Mouse (Mus musculus) limb, embryonic 14.5 days (tissue): ENCODE results near the gene Snx22. TPM values are rescaled to one million over a fixed set of nuclear protein-coding genes. Genes with fewer than 3 reads are reported as not detected.

Source experiments
- ATAC-seq: fragments of 200-750 bp; cut with Nextera tagmentation; 2 replicates; pipeline ENCODE4 v1.8.0; 2017; ENCODE audit warnings: low read depth, moderate number of reproducible peaks, moderate TSS enrichment; ENCODE audit not compliant: low FRiP score
- DNase-seq: peaks from one replicate; pipeline ENCODE4 v3.0.0-alpha.2; 2015; ENCODE audit warnings: low spot score
- H3K27ac ChIP-seq: fragments of 300-500 bp; sonication (generic); replicated peaks from 2 replicates; pipeline ENCODE4 v1.5.1; 2014; ENCODE audit warnings: low read depth, mild to moderate bottlenecking, low read length, moderate library complexity, mixed read lengths
- H3K27me3 ChIP-seq: fragments of 300-500 bp; sonication (generic); 2 replicates; pipeline ENCODE4 v1.6.1; 2014; ENCODE audit warnings: low read length, mixed read lengths; ENCODE audit not compliant: control insufficient read depth, insufficient read depth
- H3K36me3 ChIP-seq: fragments of 300-500 bp; sonication (generic); 2 replicates; pipeline ENCODE4 v1.6.1; 2014; ENCODE audit warnings: mild to moderate bottlenecking, low read length, moderate library complexity, mixed read lengths; ENCODE audit not compliant: control insufficient read depth, insufficient read depth
- H3K4me1 ChIP-seq: fragments of 300-500 bp; sonication (generic); 2 replicates; pipeline ENCODE4 v1.6.1; 2014; ENCODE audit warnings: antibody characterized with exemption, low read length, mixed read lengths; ENCODE audit not compliant: control insufficient read depth, insufficient read depth
- H3K4me2 ChIP-seq: fragments of 300-500 bp; sonication (generic); replicated peaks from 2 replicates; pipeline ENCODE4 v1.6.1; 2014; ENCODE audit warnings: low read depth, mild to moderate bottlenecking, low read length, moderate library complexity; ENCODE audit not compliant: severe bottlenecking
- H3K4me3 ChIP-seq: fragments of 300-500 bp; sonication (generic); replicated peaks from 2 replicates; pipeline ENCODE4 v1.5.1; 2014; ENCODE audit warnings: low read length
- H3K9ac ChIP-seq: fragments of 300-500 bp; sonication (generic); 2 replicates; pipeline ENCODE4 v1.6.1; 2014; ENCODE audit warnings: mild to moderate bottlenecking, low read depth, low read length, moderate library complexity; ENCODE audit not compliant: severe bottlenecking
- H3K9me3 ChIP-seq: fragments of 300-500 bp; sonication (generic); 2 replicates; pipeline ENCODE4 v1.6.1; 2016; ENCODE audit warnings: low read length; ENCODE audit not compliant: control insufficient read depth
- POLR2A ChIP-seq: fragments of 200-500 bp; IDR thresholded peaks from 2 replicates; pipeline ENCODE4 v1.8.0; 2012; ENCODE audit warnings: inconsistent platforms, mild to moderate bottlenecking, moderate library complexity, borderline replicate concordance; ENCODE audit not compliant: insufficient read depth, insufficient read length; ENCODE audit errors: extremely low read depth
- WGBS: fragments of 180-500 bp; shearing (Covaris S2); extraction: QIAGEN DNeasy Blood & Tissue Kit; methylation state at CpG from one replicate; pipeline ENCODE4 v1.1.7; 2014; 5-methylcytosine and 5-hydroxymethylcytosine counted together
- polyA plus RNA-seq, 2 experiments: library from polyadenylated mRNA; depleted of rRNA in 1 of 2; stranded (reverse) in 1 of 2; unstranded in 1 of 2; fragments of >200 nt; fragmentation: Nextera tagmentation in 1 of 2; extraction: Ambion mirVana in 1 of 2; gene quantifications; 2 replicates each; pipeline versions ENCODE4 v1.2.1 to v1.2.3; 2012 to 2014

Snx22 gene
- polyA plus RNA-seq, 2 experiments: 3.1 to 5.0 TPM

GRCm38 (mm10) chr9:66091327-66092231, 22.1 kb upstream of the Snx22 start:
- no peaks in the 10 kb centered on the region for H3K4me1 ChIP-seq
- no peaks in the 10 kb centered on the region for H3K9me3 ChIP-seq
- peak overlapping the region; percentile 21 for H3K9ac ChIP-seq
- no peak for TF ChIP-seq POLR2A
- H3K36me3 ChIP-seq: peaks cover 98% of the 10 kb centered on the region
- no peak overlapping the region for H3K4me2 ChIP-seq
- H3K27ac ChIP-seq: peak overlapping the region; percentile 8; the same call in 1 of the 2 replicates
- no peaks in the 10 kb centered on the region for H3K27me3 ChIP-seq
- ATAC-seq (no peak), DNase-seq (no peak)
- no peak overlapping the region for H3K4me3 ChIP-seq
- WGBS: 51% methylated on average over 6 of the region's 6 CpGs

DNA sequence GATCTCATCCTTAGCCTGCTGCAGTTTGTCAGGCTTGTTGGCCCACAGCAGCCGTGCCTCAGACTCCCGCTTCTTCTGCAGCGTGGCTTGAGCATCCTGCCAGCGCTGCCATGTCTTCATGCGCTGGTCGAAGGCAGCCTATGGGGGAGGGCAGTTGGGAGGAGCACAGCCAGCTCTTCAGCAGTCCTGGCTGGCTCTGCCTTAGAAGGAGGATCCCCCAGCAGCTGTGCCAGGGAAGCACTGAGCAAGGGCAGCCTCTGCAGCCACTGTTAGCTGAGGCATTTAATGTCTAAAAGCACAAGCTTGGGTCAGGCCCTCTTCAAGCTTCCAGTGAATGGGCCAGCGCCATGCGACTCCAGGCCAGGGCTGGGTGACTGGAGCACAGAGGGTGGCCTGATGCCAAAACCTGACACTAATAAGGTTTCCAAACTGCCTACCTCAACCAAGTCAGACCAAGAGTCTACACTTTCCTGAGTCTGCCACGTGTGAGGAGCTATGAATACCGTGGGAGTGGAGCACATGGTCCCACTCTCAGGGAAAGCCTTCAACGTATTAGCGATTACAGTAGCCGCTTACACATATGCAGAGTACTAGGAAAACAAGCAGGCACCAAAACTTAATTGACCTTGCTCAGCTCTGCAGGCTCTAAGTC, 21.2 kb upstream of the Snx22 start:
- 85% methylated on average over 13 of the region's 13 CpGs for WGBS
- ATAC-seq (no peak), DNase-seq (no peak)
- H3K4me2 ChIP-seq: no peak overlapping the region
- H3K4me1 ChIP-seq: no peaks in the 10 kb centered on the region
- TF ChIP-seq POLR2A: no peak
- no peaks in the 10 kb centered on the region for H3K9me3 ChIP-seq
- H3K36me3 ChIP-seq: peaks cover 95% of the 10 kb centered on the region
- H3K27ac ChIP-seq: peak overlapping the region; percentile 8; the same call in 1 of the 2 replicates
- H3K27me3 ChIP-seq: no peaks in the 10 kb centered on the region
- H3K9ac ChIP-seq: no peak overlapping the region
- H3K4me3 ChIP-seq: no peak overlapping the region

DNA sequence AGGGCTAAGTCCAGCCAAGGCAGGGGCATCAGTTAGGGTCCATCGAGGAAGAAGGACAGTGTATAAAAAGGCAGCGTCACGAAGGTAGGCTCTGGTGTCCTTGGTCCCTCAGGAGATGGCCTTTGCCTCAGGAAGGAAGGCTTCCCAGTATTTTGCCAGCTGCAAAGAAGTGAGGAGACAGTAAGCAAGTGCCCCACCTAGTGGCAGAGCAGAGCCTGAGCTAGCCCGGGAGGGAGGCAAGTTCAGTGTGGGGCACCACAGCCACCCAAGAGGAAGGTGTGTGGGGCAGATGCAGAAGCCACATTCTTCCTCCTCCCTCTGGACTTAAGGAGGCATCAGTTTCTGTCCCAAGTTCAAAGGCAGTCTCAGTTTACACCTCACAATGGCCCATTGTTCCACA, 18.9 kb upstream of the Snx22 start:
- Histone ChIP-seq H3K4me1 (no peaks in the 10 kb centered on the region), H3K4me2 (no peak overlapping the region), H3K27me3 (no peaks in the 10 kb centered on the region), H3K27ac (no peak overlapping the region), H3K4me3 (no peak overlapping the region), H3K9ac (no peak overlapping the region), H3K36me3 (peaks cover 73% of the 10 kb centered on the region), H3K9me3 (no peaks in the 10 kb centered on the region)
- no peak for ATAC-seq
- DNase-seq: peak; percentile 55
- WGBS: 58% methylated on average over 4 of the region's 4 CpGs
- TF ChIP-seq POLR2A: no peak

- H3K36me3 ChIP-seq: peaks cover 60% of the 10 kb centered on the region
- 97% methylated on average over 7 of the region's 7 CpGs for WGBS
Observed at GRCm38 (mm10) chr9:66087062-66087461, 17.5 kb upstream of the Snx22 start.

GRCm38 (mm10) chr9:66084171-66084570, 14.7 kb upstream of the Snx22 start:
- no peaks in the 10 kb centered on the region for H3K4me1 ChIP-seq
- H3K9me3 ChIP-seq: no peaks in the 10 kb centered on the region
- no peak overlapping the region for H3K4me3 ChIP-seq
- TF ChIP-seq POLR2A: no peak
- DNase-seq (no peak), ATAC-seq (no peak)
- 86% methylated on average over 3 of the region's 3 CpGs for WGBS
- no peak overlapping the region for H3K27ac ChIP-seq
- no peak overlapping the region for H3K9ac ChIP-seq
- H3K4me2 ChIP-seq: no peak overlapping the region
- H3K27me3 ChIP-seq: no peaks in the 10 kb centered on the region
- H3K36me3 ChIP-seq: peaks cover 31% of the 10 kb centered on the region

More at GRCm38 (mm10) chr9:66087062-66087461, 17.5 kb upstream of the Snx22 start:
- no peaks in the 10 kb centered on the region for H3K27me3 ChIP-seq
- no peak overlapping the region for H3K4me3 ChIP-seq
- no peaks in the 10 kb centered on the region for H3K9me3 ChIP-seq
- ATAC-seq (no peak), DNase-seq (no peak)
- no peak for TF ChIP-seq POLR2A
- no peak overlapping the region for H3K9ac ChIP-seq
- no peaks in the 10 kb centered on the region for H3K4me1 ChIP-seq
- H3K4me2 ChIP-seq: no peak overlapping the region
- no peak overlapping the region for H3K27ac ChIP-seq
